Mouse (Mus musculus): ENCODE results near the gene Kif13a.

- TF ChIP-seq GATA1 (IDR thresholded peaks at IDR 0.05; ENCODE audit: low read length) (no peak), TAL1 (IDR thresholded peaks at IDR 0.05; ENCODE audit: low read length) (no peak)
Measured at GRCm38 (mm10) chr13:46869464-46869863, 60.2 kb downstream of the Kif13a start.
